ENCODE assay signal across 31 mouse cellular contexts in genomic region chr2:171737761-171738160, GRCm38 (mm10).
"Had no signal": no experiment of that assay in that cellular context is flagged by ENCODE, and none has a peak within 500 bp of the region (broad histone marks: within the 10 kb centered on the region; RNA-seq: fewer than 3 reads in every experiment).

No protein-coding gene starts in this region.

- H3K4me1 ChIP-seq: liver, embryonic 12.5 days; liver, embryonic 13.5 days; liver, embryonic 15.5 days; megakaryocyte, embryonic 14.5 days; midbrain, embryonic 10.5 days; midbrain, embryonic 12.5 days; midbrain, embryonic 15.5 days had no signal

- H3K36me3 ChIP-seq: limb, embryonic 12.5 days; limb, embryonic 13.5 days; limb, embryonic 15.5 days; liver, embryonic 12.5 days; liver, embryonic 13.5 days; liver, embryonic 15.5 days; lung, embryonic 15.5 days; midbrain, embryonic 10.5 days; midbrain, embryonic 12.5 days; midbrain, embryonic 15.5 days; neural tube, embryonic 12.5 days; neural tube, embryonic 13.5 days had no signal

- ATAC-seq: liver, embryonic 12.5 days; liver, postnatal 0 days; lung, postnatal 0 days; midbrain, embryonic 15.5 days; midbrain, embryonic 16.5 days had no signal

- DNase-seq: left cerebral cortex, postnatal 4 days; liver; liver, embryonic 13.5 days; liver, postnatal 0 days; lung, adult 18-20 months; lung, adult 2 months; lung, embryonic 14.5 days; lung, postnatal 10 days; lung, postnatal 14 days; lung, postnatal 36 days; lung, postnatal 4 days; midbrain, embryonic 14.5 days had no signal

- H3K27me3 ChIP-seq: liver, embryonic 12.5 days; liver, embryonic 13.5 days; liver, embryonic 15.5 days; megakaryocyte, embryonic 14.5 days; midbrain, embryonic 12.5 days; midbrain, embryonic 15.5 days; neural tube, embryonic 12.5 days; neural tube, embryonic 13.5 days had no signal

- H3K4me3 ChIP-seq: left cerebral cortex, adult 2 months; limb, embryonic 12.5 days; limb, embryonic 13.5 days; limb, embryonic 15.5 days; liver, embryonic 12.5 days; liver, embryonic 13.5 days; liver, embryonic 15.5 days; lung, embryonic 15.5 days; megakaryocyte, embryonic 14.5 days; midbrain, embryonic 10.5 days; midbrain, embryonic 12.5 days; midbrain, embryonic 15.5 days; myocyte; neural tube, embryonic 12.5 days; neural tube, embryonic 13.5 days had no signal

- H3K9me3 ChIP-seq: limb, embryonic 12.5 days; limb, embryonic 13.5 days; limb, embryonic 15.5 days; liver, embryonic 12.5 days; liver, embryonic 15.5 days; lung, embryonic 15.5 days; midbrain, embryonic 10.5 days; midbrain, embryonic 12.5 days; midbrain, embryonic 15.5 days; neural tube, embryonic 12.5 days; neural tube, embryonic 13.5 days had no signal

- H3K27ac ChIP-seq: left cerebral cortex, adult 2 months; limb, embryonic 12.5 days; limb, embryonic 13.5 days; limb, embryonic 15.5 days; liver, embryonic 12.5 days; liver, embryonic 13.5 days; liver, embryonic 14.5 days; liver, embryonic 15.5 days; lung, embryonic 15.5 days; macrophage; midbrain, embryonic 10.5 days; midbrain, embryonic 12.5 days; midbrain, embryonic 15.5 days; neural tube, embryonic 12.5 days; neural tube, embryonic 13.5 days had no signal

- H3K4me2 ChIP-seq: limb, embryonic 12.5 days; limb, embryonic 13.5 days; limb, embryonic 15.5 days; liver, embryonic 11.5 days; liver, embryonic 12.5 days; liver, embryonic 13.5 days; liver, embryonic 15.5 days; lung, embryonic 14.5 days; lung, embryonic 15.5 days; midbrain, embryonic 12.5 days; midbrain, embryonic 15.5 days; neural tube, embryonic 12.5 days; neural tube, embryonic 13.5 days had no signal

- H3K9ac ChIP-seq: limb, embryonic 12.5 days; limb, embryonic 13.5 days; limb, embryonic 15.5 days; liver, embryonic 12.5 days; liver, embryonic 13.5 days; liver, embryonic 14.5 days; liver, embryonic 15.5 days; liver, postnatal 0 days; lung, embryonic 14.5 days; lung, embryonic 15.5 days; midbrain, embryonic 12.5 days; midbrain, embryonic 15.5 days; neural tube, embryonic 12.5 days; neural tube, embryonic 13.5 days had no signal
